Mouse (Mus musculus): ENCODE measurements around the gene Med18. TPM values are rescaled to one million over a fixed set of nuclear protein-coding genes. Genes with fewer than 3 reads are reported as not detected.

Gene Med18
- polyA plus RNA-seq, 1 experiment: 0.37 TPM

- TF ChIP-seq TAL1 (IDR thresholded peaks at IDR 0.05; ENCODE audit: low read length) (no peak), GATA1 (IDR thresholded peaks at IDR 0.05; ENCODE audit: low read length) (no peak)
- H3K27me3 ChIP-seq (ENCODE audit: control insufficient read depth): no peaks in the 10 kb centered on the region
- peaks cover 39% of the 10 kb centered on the region for H3K36me3 ChIP-seq (ENCODE audit: control insufficient read depth)
- H3K4me1 ChIP-seq (ENCODE audit: control insufficient read depth): peaks cover 64% of the 10 kb centered on the region
- H3K4me3 ChIP-seq (replicated peaks): peak overlapping the region; percentile 4
- no peaks in the 10 kb centered on the region for H3K9me3 ChIP-seq (ENCODE audit: control insufficient read depth, low read length)
Observed at GRCm38 (mm10) chr4:132503344-132503743, 39.6 kb upstream of the Med18 start.

- Histone ChIP-seq H3K27me3 (ENCODE audit: control insufficient read depth) (no peaks in the 10 kb centered on the region), H3K4me3 (replicated peaks) (no peak overlapping the region), H3K4me1 (ENCODE audit: control insufficient read depth) (peaks cover 47% of the 10 kb centered on the region), H3K36me3 (ENCODE audit: control insufficient read depth) (peaks cover 53% of the 10 kb centered on the region), H3K9me3 (ENCODE audit: control insufficient read depth, low read length) (no peaks in the 10 kb centered on the region)
- TF ChIP-seq GATA1 (IDR thresholded peaks at IDR 0.05; ENCODE audit: low read length) (no peak), TAL1 (IDR thresholded peaks at IDR 0.05; ENCODE audit: low read length) (no peak)
Observed at GRCm38 (mm10) chr4:132501639-132502038, 37.9 kb upstream of the Med18 start.

- peaks cover 5% of the 10 kb centered on the region for H3K4me1 ChIP-seq (ENCODE audit: control insufficient read depth)
Observed at GRCm38 (mm10) chr4:132494271-132494918, 30.7 kb upstream of the Med18 start.

GRCm38 (mm10) chr4:132492178-132493060 is 28.7 kb upstream of the Med18 start:
- Histone ChIP-seq H3K27me3 (ENCODE audit: control insufficient read depth) (no peaks in the 10 kb centered on the region), H3K4me1 (ENCODE audit: control insufficient read depth) (no peaks in the 10 kb centered on the region), H3K9me3 (ENCODE audit: control insufficient read depth, low read length) (no peaks in the 10 kb centered on the region), H3K4me3 (replicated peaks) (no peak overlapping the region), H3K36me3 (ENCODE audit: control insufficient read depth) (peaks cover 60% of the 10 kb centered on the region)
- TF ChIP-seq GATA1 (IDR thresholded peaks at IDR 0.05; ENCODE audit: low read length): no peak
- no peak for TF ChIP-seq TAL1 (IDR thresholded peaks at IDR 0.05; ENCODE audit: low read length)

More at GRCm38 (mm10) chr4:132494271-132494918, 30.7 kb upstream of the Med18 start:
- Histone ChIP-seq H3K4me3 (replicated peaks) (no peak overlapping the region), H3K27me3 (ENCODE audit: control insufficient read depth) (no peaks in the 10 kb centered on the region), H3K36me3 (ENCODE audit: control insufficient read depth) (peaks cover 79% of the 10 kb centered on the region), H3K9me3 (ENCODE audit: control insufficient read depth, low read length) (no peaks in the 10 kb centered on the region)
- TF ChIP-seq TAL1 (IDR thresholded peaks at IDR 0.05; ENCODE audit: low read length) (no peak), GATA1 (IDR thresholded peaks at IDR 0.05; ENCODE audit: low read length) (no peak)

GRCm38 (mm10) chr4:132491748-132492147 is 28.0 kb upstream of the Med18 start:
- Histone ChIP-seq H3K4me3 (replicated peaks) (no peak overlapping the region), H3K36me3 (ENCODE audit: control insufficient read depth) (peaks cover 53% of the 10 kb centered on the region), H3K4me1 (ENCODE audit: control insufficient read depth) (no peaks in the 10 kb centered on the region), H3K27me3 (ENCODE audit: control insufficient read depth) (no peaks in the 10 kb centered on the region), H3K9me3 (ENCODE audit: control insufficient read depth, low read length) (no peaks in the 10 kb centered on the region)
- TF ChIP-seq GATA1 (IDR thresholded peaks at IDR 0.05; ENCODE audit: low read length) (no peak), TAL1 (IDR thresholded peaks at IDR 0.05; ENCODE audit: low read length) (no peak)

GRCm38 (mm10) chr4:132491057-132491456 is 27.3 kb upstream of the Med18 start:
- no peaks in the 10 kb centered on the region for H3K9me3 ChIP-seq (ENCODE audit: control insufficient read depth, low read length)
- no peaks in the 10 kb centered on the region for H3K27me3 ChIP-seq (ENCODE audit: control insufficient read depth)
- H3K36me3 ChIP-seq (ENCODE audit: control insufficient read depth): peaks cover 46% of the 10 kb centered on the region
- H3K4me3 ChIP-seq (replicated peaks): no peak overlapping the region
- no peaks in the 10 kb centered on the region for H3K4me1 ChIP-seq (ENCODE audit: control insufficient read depth)
- TF ChIP-seq TAL1 (IDR thresholded peaks at IDR 0.05; ENCODE audit: low read length) (no peak), GATA1 (IDR thresholded peaks at IDR 0.05; ENCODE audit: low read length) (no peak)

GRCm38 (mm10) chr4:132490273-132491010 is 26.7 kb upstream of the Med18 start:
- H3K27me3 ChIP-seq (ENCODE audit: control insufficient read depth): no peaks in the 10 kb centered on the region
- no peaks in the 10 kb centered on the region for H3K9me3 ChIP-seq (ENCODE audit: control insufficient read depth, low read length)
- TF ChIP-seq TAL1 (IDR thresholded peaks at IDR 0.05; ENCODE audit: low read length): no peak
- TF ChIP-seq GATA1 (IDR thresholded peaks at IDR 0.05; ENCODE audit: low read length): no peak
- H3K36me3 ChIP-seq (ENCODE audit: control insufficient read depth): peaks cover 40% of the 10 kb centered on the region
- no peak overlapping the region for H3K4me3 ChIP-seq (replicated peaks)
- no peaks in the 10 kb centered on the region for H3K4me1 ChIP-seq (ENCODE audit: control insufficient read depth)

GRCm38 (mm10) chr4:132488976-132489375 is 25.3 kb upstream of the Med18 start:
- Histone ChIP-seq H3K9me3 (ENCODE audit: control insufficient read depth, low read length) (no peaks in the 10 kb centered on the region), H3K4me3 (replicated peaks) (no peak overlapping the region), H3K4me1 (ENCODE audit: control insufficient read depth) (no peaks in the 10 kb centered on the region), H3K36me3 (ENCODE audit: control insufficient read depth) (peaks cover 26% of the 10 kb centered on the region), H3K27me3 (ENCODE audit: control insufficient read depth) (no peaks in the 10 kb centered on the region)
- TF ChIP-seq GATA1 (IDR thresholded peaks at IDR 0.05; ENCODE audit: low read length): no peak
- no peak for TF ChIP-seq TAL1 (IDR thresholded peaks at IDR 0.05; ENCODE audit: low read length)

- Histone ChIP-seq H3K4me1 (ENCODE audit: control insufficient read depth) (no peaks in the 10 kb centered on the region), H3K9me3 (ENCODE audit: control insufficient read depth, low read length) (no peaks in the 10 kb centered on the region), H3K36me3 (ENCODE audit: control insufficient read depth) (peaks cover 21% of the 10 kb centered on the region), H3K4me3 (replicated peaks) (no peak overlapping the region), H3K27me3 (ENCODE audit: control insufficient read depth) (no peaks in the 10 kb centered on the region)
- no peak for TF ChIP-seq TAL1 (IDR thresholded peaks at IDR 0.05; ENCODE audit: low read length)
- TF ChIP-seq GATA1 (IDR thresholded peaks at IDR 0.05; ENCODE audit: low read length): no peak
Observed at GRCm38 (mm10) chr4:132488521-132488920, 24.8 kb upstream of the Med18 start.
